Mouse (Mus musculus) spleen, adult 2 months (tissue): ENCODE results near the gene Coro1b. TPM values are rescaled to one million over a fixed set of nuclear protein-coding genes. Genes with fewer than 3 reads are reported as not detected.

Experiments
- DNase-seq, 2 experiments: peaks; one replicate each; pipeline versions ENCODE4 v3.0.0 to v3.0.0-alpha.2; 2012 to 2021; ENCODE audit warnings: low spot score in 2 of 2, low read depth in 1 of 2
- H3K27ac ChIP-seq: fragments of 200-500 bp; 2 replicates; pipeline ENCODE4 v1.5.1; 2012; ENCODE audit warnings: low read length, inconsistent platforms; ENCODE audit not compliant: insufficient read depth
- H3K27me3 ChIP-seq: fragments of 200-500 bp; 2 replicates; pipeline ENCODE4 v1.6.1; 2012; ENCODE audit warnings: mild to moderate bottlenecking, moderate library complexity, low read length, inconsistent platforms; ENCODE audit not compliant: control insufficient read depth, insufficient read depth
- H3K36me3 ChIP-seq: fragments of 200-500 bp; 2 replicates; pipeline ENCODE4 v1.6.1; 2012; ENCODE audit warnings: mild to moderate bottlenecking, low read length, inconsistent platforms; ENCODE audit not compliant: control insufficient read depth, insufficient read depth
- H3K4me1 ChIP-seq: fragments of 200-500 bp; 2 replicates; pipeline ENCODE4 v1.6.1; 2011; ENCODE audit warnings: inconsistent platforms; ENCODE audit not compliant: control insufficient read depth, insufficient read depth, insufficient read length
- H3K4me3 ChIP-seq: fragments of 200-500 bp; 2 replicates; pipeline ENCODE4 v1.5.1; 2011; ENCODE audit warnings: mild to moderate bottlenecking, inconsistent platforms; ENCODE audit not compliant: insufficient read depth, insufficient read length; ENCODE audit errors: extremely low read depth
- CTCF ChIP-seq: fragments of 200-500 bp; IDR thresholded peaks from 2 replicates; pipeline ENCODE4 v1.5.1; 2011; ENCODE audit warnings: mild to moderate bottlenecking, inconsistent platforms; ENCODE audit not compliant: insufficient read depth, insufficient read length, insufficient replicate concordance; ENCODE audit errors: extremely low read depth
- POLR2A ChIP-seq: fragments of 200-500 bp; IDR thresholded peaks from 2 replicates; pipeline ENCODE4 v1.6.1; 2011; ENCODE audit warnings: low read depth, low read length, inconsistent platforms
- WGBS: fragments of 180-500 bp; shearing (Covaris S2); methylation state at CpG from one replicate; pipeline ENCODE4 v1.1.7; 2018; 5-methylcytosine and 5-hydroxymethylcytosine counted together
- polyA plus RNA-seq: library from polyadenylated mRNA; depleted of rRNA; stranded (reverse); fragments of >200 nt; gene quantifications from 2 replicates; pipeline ENCODE4 v1.2.3, GENCODE M21; 2012

Coro1b gene
- polyA plus RNA-seq, 1 experiment: 386 TPM

DNA sequence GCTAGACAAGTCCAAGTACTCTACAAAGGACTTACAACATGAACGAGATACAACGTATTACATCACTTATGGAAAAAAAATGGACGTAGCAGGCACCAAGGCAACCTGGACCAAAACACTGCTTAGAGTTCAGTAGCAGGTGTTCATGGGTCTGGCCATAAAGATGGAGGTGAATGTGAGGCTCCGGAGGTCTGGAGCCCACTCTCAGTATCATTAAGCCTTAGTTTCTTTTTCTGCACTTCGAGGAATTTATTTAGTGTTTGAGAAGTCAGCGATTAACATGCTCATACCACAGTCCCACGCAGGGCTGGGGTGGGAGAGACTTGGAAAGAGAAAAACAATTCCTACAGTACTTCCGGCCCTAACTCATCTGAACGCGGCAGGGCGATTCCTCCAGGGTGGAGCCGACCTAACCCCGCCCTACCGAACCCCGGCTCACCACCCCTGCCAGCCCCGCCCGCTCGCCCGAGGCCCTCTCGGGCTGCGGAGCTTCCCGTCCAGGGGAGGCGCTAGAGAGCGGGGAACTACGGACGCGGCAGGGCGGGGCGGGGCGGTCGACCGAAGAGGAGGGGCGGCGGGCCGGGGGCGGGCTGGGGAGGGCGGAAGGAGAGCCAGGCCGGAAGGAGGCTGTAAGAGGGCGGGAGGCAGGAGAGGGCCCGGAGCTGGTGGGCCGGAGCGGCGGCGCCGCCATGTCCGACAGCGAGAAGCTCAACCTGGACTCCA is 43.3 kb downstream of the Coro1b start, which contains the start of gene Ppp1ca:
Ppp1ca (plus strand) TSS at position 538 of the 723 bp plus-strand sequence.
- WGBS: 1% methylated on average over 39 of the region's 47 CpGs
- TF ChIP-seq POLR2A: peak; percentile 92
- peak; percentile 68; the same call in 1 of the 2 replicates for TF ChIP-seq CTCF
- Histone ChIP-seq H3K4me1 (peaks cover 34% of the 10 kb centered on the region; the same call in 1 of the 2 replicates), H3K4me3 (peak within 1 kb of the TSS; percentile 89), H3K27ac (peak within 1 kb of the TSS; percentile 94), H3K36me3 (peaks cover 54% of the 10 kb centered on the region), H3K27me3 (no peaks in the 10 kb centered on the region)
- peak; percentile 91 to 98 for DNase-seq

DNA sequence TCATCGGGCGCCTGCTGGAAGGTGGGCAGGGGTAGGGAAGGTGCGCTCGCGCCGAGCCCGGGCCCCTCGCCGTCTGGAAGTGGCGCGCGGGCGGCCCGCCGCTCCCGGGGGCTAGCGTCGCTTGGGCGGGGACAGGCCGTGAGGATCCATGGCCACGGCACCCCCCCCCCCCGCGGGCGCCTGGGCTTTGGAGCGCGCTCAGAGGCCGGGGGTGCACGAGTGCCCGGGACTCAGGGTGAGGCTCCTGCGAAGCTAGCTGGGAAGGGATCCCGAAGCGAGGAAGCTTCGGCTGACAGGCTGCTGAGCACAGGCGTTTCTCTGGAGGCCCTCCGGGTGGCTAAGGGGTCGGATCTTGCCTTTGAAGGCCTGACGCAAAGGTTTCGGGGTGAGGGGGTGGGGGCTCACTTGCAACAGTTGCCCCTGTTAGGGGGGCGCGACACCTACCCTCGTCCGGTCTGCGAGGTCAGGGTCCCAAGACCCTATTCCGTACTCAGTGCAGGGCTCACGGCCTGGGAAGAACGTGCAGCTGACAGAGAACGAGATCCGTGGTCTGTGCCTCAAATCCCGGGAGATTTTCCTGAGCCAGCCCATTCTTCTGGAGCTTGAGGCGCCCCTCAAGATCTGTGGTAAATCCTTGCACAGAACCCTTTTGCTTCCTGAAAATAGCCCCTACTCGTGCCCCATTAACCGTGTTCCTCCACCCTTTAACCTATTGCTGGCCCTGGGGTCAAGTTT is 44.0 kb downstream of the Coro1b start:
- TF ChIP-seq CTCF (no peak), POLR2A (no peak)
- H3K4me1 ChIP-seq: peaks cover 28% of the 10 kb centered on the region; the same call in 1 of the 2 replicates
- WGBS: 1% methylated on average over 50 of the region's 52 CpGs

DNA sequence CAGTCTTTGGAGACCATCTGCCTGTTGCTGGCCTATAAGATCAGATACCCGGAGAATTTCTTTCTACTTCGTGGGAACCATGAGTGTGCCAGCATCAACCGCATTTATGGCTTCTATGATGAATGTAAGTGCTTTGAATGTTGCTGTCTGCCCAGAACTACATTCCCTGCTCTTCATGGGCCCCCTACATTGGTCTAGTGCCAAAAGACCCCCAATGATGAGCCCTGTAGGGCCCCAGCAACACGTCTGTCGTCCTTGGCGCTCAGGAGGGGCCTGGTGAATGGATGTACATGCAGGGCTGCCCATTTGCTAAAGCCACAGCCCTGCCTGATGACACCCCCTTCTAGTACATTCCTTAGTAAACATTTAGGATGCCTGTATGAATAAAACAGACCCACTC is 44.7 kb downstream of the Coro1b start:
- H3K27me3 ChIP-seq: no peaks in the 10 kb centered on the region
- H3K4me1 ChIP-seq: peaks cover 21% of the 10 kb centered on the region; the same call in 1 of the 2 replicates
- 50% methylated on average over 6 of the region's 6 CpGs for WGBS
- TF ChIP-seq POLR2A (no peak), CTCF (no peak)
- peak overlapping the region; percentile 94 for H3K27ac ChIP-seq
- peaks cover 48% of the 10 kb centered on the region for H3K36me3 ChIP-seq
- no peak for DNase-seq
- peak overlapping the region; percentile 89 for H3K4me3 ChIP-seq

More for the DNA sequence above, 44.0 kb downstream of the Coro1b start:
- peak overlapping the region; percentile 89 for H3K4me3 ChIP-seq
- H3K27me3 ChIP-seq: no peaks in the 10 kb centered on the region
- H3K27ac ChIP-seq: peak overlapping the region; percentile 94
- H3K36me3 ChIP-seq: peaks cover 53% of the 10 kb centered on the region
- no peak for DNase-seq

DNA sequence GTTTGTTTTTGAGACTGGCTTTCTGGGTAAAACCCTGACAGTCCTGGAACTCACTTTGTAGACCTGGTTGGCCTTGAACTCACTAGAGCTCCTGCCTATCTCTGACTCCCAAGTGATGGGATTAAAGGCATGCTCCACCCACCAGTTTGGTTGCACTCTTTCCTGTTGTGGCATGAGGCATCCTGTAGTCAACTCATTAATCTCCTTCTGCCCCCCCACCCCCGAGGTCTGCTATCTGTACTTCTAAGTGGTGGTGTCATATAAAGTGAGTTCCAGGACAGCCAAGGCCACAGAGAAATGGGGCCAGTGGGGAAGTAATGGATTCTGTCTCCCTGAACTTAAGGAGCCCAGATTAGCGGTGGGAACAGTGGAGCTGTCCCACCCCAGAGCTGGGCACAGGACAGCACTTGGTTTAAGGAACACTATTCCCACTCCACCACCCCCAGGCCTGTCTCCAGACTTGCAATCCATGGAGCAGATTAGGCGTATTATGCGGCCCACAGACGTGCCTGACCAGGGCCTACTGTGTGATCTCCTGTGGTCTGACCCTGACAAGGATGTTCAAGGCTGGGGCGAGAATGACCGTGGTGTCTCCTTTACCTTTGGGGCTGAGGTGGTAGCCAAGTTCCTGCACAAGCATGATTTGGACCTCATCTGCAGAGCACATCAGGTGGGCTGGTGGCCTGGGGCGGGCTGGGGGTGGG is 45.8 kb downstream of the Coro1b start:
- DNase-seq: no peak
- peaks cover 13% of the 10 kb centered on the region; the same call in 1 of the 2 replicates for H3K4me1 ChIP-seq

GRCm38 (mm10) chr19:4194776-4195650 is 46.6 kb downstream of the Coro1b start:
- Histone ChIP-seq H3K27me3 (no peaks in the 10 kb centered on the region), H3K36me3 (peaks cover 40% of the 10 kb centered on the region), H3K4me1 (peaks cover 14% of the 10 kb centered on the region; the same call in 1 of the 2 replicates), H3K4me3 (no peak overlapping the region), H3K27ac (no peak overlapping the region)
- no peak for DNase-seq
- 87% methylated on average over 12 of the region's 12 CpGs for WGBS
- TF ChIP-seq POLR2A (no peak), CTCF (no peak)

More for the DNA sequence above, 45.8 kb downstream of the Coro1b start:
- TF ChIP-seq CTCF (no peak), POLR2A (no peak)
- H3K4me3 ChIP-seq: no peak overlapping the region
- peaks cover 42% of the 10 kb centered on the region for H3K36me3 ChIP-seq
- no peaks in the 10 kb centered on the region for H3K27me3 ChIP-seq
- 84% methylated on average over 8 of the region's 8 CpGs for WGBS
- H3K27ac ChIP-seq: peak overlapping the region; percentile 8; the same call in 1 of the 2 replicates

- TF ChIP-seq CTCF: no peak
- TF ChIP-seq POLR2A: no peak
- no peaks in the 10 kb centered on the region for H3K27me3 ChIP-seq
- no peak for DNase-seq
- peaks cover 23% of the 10 kb centered on the region; the same call in 1 of the 2 replicates for H3K4me1 ChIP-seq
- 49% methylated on average over 2 of the region's 2 CpGs for WGBS
- peak overlapping the region; percentile 11; the same call in 1 of the 2 replicates for H3K27ac ChIP-seq
- H3K4me3 ChIP-seq: no peak overlapping the region
- peaks cover 40% of the 10 kb centered on the region for H3K36me3 ChIP-seq
Observed at GRCm38 (mm10) chr19:4196048-4196447, 47.6 kb downstream of the Coro1b start.
